Mouse (Mus musculus) hematopoietic stem cell, adult 5-6 weeks (primary cell): ENCODE data around the gene Neil3. TPM values are rescaled to one million over a fixed set of nuclear protein-coding genes. Genes with fewer than 3 reads are reported as not detected.

Source experiments
- ATAC-seq, 2 experiments: fragments of 125-278 bp in 1 of 2; replicated peaks in 1 of 2; 2 replicates each; pipeline ENCODE4 v1.8.0; 2016 to 2017; ENCODE audit warnings: inconsistent platforms in 2 of 2, mild to moderate bottlenecking in 2 of 2, moderate number of reproducible peaks in 2 of 2, low read depth in 1 of 2, moderate TSS enrichment in 1 of 2; ENCODE audit not compliant: low FRiP score in 2 of 2, poor library complexity in 2 of 2, severe bottlenecking in 2 of 2, insufficient read depth in 1 of 2, low TSS enrichment in 1 of 2
- total RNA-seq: library from RNA; stranded (forward); fragments of 172-1452, 232-1000 nt; gene quantifications from 2 replicates; pipeline ENCODE4 v1.2.3, GENCODE M21; 2017

Gene Neil3
- 37.5 and 44.9 TPM in 2 replicates for total RNA-seq

DNA sequence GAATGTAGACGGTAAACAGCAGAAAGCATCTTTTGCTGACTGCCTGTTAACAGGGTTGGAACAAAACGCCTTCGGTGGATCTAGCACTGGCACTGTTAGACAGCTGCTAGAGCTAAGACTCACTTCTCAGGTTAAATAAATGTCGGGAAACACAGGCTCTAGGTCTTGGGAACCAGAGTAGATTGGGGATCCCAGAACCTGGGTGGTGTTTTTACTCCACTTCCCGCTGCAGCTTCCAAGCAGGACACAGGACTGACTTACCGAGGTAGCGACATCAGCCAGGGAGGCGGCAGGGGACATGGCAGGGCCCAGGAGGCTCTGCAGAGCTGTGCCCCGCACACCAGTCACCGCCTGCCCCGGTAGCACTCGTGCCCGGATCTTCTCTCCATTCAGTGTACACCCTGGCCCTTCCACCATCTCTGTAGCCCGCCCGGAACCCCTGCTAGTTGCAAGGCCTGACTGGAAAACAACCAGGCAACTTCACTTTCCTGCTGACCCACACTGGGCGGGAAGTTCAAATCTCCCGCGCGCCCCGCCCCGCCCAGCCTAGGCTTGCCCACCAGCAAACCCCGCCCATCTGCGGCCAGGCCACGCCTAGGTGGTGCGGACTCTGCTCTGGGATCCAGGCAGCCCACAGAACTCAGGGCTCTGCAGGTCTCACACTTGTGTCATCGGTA is at the start of gene Neil3:
Neil3 (minus strand) TSS at position 571 of the 677 bp plus-strand sequence.
- ATAC-seq, result peak; percentile 95 to 96

DNA sequence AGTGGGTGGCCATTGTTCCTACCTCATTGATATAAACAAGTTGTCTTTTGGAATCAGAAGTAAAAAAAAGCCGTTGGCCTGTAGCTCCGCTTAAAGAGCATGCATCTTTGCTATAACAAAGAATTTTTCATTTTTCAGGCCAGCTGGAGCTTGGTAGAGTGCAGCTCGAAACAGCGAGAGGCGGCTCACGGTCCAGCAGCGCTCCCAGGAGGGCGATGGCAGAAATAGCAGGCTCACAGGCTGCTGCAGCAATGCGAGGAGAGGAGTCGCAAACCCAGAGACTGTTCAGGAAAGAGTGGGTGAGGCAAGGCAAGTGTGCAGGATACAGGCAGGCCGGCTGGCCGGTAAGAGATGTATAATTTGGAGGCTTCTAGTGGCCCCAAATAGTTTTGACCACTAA is 42.0 kb upstream of the Neil3 start:
- peak; percentile 76 to 84 for ATAC-seq

DNA sequence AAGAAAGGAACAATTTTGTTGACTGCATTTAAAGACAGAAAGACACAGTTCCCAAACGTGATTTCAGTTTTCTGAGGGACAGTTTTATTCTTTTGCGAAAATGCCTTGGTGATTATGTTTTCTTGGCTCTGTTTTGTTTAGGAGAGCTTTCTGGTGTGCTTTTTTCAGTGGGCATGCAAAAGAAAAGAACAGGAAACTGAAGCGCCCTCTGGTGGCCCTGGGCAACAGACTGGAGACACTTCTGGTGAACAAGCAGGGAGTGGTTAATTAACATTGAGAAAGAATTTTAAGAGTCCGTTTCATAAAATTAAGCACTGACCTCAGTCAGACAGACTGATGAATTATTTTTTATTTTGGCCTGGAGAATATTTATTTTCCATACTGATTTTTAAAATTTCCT is 25.1 kb upstream of the Neil3 start:
- ATAC-seq, result peak; percentile 71 to 80; a peak in 3 of 4 replicates

DNA sequence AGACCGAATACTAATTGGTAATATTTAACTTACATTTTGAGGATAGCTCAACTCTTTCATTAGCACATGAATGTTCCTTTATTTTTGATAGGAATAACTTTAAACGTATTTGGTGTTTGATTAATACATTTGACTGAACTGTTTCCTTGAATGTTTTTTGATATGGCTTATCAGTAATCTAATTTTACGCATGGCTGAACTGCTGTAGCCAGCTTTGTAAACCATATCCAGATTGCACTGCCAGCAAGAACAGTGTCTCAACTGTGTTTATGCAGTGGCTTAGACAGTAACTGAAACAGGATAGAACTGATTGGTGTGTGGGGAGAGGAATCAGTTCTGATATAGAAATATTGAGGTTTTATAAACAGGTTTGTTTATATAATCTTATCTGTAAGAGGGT is 22.6 kb upstream of the Neil3 start:
- ATAC-seq, result no peak

DNA sequence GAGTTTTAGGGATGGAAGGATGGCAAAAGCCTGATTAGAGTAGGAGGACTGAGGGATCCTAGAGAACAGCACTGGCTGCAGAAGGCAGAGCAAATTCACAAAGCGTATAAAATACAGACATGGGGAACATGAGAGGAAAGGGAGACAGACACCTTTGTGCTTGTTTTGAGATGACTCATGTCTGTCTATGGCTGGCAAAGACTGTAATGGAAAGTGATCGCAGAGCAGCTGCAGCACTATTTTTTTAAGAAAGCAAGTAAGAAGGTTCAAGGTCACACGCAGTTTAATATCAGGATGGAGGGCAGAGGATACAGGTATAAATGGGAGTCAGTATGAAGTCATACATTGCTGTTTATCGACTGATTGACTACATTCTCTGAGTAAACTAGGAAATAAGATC is 8.2 kb downstream of the Neil3 start:
- ATAC-seq, result no peak

DNA sequence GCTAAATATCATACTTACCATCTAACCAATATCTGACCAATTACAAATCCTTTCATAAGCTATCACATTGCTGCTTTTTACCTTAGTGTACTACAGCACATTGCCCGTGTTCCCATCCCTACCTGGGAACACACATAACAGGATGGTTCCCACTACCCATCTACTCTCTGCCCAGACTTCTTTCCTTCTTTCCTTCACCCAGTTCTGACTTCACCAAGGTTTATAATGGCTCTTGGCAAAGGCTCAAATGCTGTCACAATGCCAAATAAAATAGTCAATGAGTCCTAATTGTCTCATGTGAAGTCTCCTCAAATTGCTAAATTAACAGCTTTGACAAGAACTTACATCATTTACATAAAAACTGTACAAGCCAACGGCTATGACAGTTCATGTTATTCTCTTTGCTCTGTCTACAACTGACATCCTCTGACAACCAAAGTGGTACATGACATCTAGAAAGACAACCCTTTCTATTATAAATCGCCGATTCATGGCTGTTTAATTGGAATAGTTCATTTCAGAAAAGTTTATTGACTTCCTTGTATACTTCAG is 9.9 kb downstream of the Neil3 start:
- ATAC-seq, result no peak

DNA sequence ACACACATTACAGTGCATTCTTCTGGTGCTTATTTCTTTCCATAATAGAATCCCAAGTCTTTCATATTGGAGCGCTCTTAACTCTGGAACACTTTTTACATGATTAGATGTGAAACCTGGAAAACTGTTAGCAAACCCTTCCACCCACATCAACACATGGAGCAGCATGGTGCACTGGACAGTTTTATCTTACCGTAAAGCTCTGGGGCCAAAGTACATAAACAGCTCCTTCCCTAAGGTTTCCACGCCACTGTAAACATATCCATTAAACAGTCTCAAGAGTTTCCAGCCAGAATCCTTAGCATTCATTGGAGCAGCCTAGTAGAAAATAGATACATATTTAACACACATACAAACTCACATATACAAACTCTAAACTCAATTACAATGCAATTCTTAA is 15.4 kb downstream of the Neil3 start:
- no peak for ATAC-seq

DNA sequence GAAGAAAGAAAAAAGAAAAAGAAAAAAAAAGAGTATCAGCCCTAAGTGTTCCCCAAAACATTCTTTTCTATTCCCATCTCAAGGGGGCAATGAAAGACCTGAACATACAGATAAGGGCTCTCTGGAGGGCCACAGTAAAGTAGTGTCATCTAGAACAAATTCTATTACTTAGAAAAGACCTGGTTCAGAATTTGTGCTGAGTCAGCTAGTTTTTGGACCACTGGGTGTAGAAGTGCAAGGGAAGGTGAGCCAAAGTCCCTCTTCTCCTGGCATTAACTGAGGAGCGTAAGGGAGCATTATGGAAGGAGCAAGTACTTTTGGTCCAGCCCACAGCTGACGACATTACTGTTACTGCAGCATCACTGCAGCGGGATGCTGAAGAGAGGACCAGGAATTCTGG is 19.7 kb downstream of the Neil3 start:
- ATAC-seq, result no peak

DNA sequence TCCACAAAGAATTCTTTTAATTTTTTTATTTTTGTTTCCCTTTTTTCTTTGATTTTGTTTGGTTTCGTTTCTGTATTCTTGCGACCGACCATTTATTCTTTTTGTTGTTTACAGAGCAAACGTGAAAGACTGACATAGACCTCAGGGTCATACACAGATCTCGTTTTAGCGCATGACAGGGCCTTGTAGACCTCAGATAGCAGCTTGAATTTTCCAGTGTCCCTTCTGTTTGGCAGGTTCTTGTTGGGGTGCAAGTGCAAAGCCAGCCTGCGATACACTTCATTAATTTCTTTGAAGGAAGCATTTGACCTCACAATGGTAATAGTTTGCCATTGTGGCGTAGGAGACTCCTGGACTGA is 24.6 kb downstream of the Neil3 start:
- ATAC-seq, result no peak

DNA sequence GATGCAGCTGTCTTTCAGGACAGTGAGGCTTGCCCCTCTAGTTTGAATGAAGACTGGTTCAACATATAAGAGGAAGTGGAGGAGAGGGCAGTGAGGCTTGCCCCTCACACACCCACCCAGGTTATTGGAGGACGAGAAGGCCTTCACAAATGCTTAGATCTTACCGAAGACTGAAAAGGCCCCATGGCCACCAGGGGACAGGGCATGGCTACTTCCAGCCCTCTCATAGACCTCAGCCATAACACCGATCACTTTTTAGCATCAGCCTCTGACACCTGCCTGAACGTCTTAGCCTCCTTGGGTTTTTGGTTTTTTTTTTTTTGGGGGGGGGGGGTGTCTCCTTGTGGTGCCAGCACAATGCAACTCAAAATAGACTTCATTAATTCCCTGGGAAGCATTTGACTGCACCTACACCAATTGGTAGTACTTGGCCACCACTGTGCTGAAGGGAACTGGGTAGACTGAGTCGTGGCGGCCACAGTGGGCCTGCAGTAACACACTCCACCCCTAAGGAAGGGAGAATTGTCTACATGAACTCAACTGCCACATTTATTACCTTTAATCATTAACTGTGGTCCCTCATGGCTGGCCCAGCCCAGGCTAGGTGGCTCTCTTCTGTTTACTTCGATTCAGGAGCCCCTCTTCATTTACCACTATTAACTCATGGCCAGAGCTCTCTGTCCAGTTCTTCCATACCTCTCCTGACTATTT is 25.1 kb downstream of the Neil3 start:
- ATAC-seq, result no peak

DNA sequence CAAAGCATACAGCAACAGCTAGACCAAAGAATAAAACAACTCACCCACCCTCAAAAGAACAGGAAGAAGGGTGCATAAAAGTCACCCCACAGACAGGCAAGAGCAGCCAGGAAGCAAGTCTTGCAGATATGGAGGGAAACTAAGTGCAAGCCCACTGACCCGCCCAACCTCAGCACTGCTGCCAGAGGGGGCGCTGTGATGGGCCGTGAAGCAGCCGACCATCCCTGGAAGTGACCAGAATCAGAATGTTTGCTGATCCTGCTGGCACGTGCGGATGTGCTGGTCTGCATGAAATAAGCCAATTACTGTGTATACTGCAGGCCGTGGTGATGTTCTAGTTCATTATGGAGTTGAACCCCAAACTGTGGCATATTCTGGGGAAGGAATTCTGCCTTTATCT is 26.6 kb downstream of the Neil3 start:
- no peak for ATAC-seq

DNA sequence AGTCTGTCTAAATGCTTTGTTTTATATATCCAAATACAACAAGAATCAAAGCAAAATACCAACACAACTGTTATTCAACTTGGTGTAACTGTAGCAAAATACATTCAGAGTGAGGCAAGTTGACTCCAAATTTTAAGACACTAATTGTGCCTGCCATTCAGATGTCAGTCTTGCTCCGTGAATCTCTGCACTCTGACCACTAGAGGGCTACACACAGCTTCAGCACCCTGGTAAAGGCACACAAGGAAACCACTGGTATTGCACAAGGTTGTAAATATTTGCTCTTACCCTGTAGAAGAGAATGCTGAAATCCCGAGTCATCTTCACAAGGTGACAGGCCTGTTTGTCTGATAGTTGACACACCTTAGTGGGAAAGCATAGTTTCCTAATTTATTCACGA is 31.8 kb downstream of the Neil3 start:
- ATAC-seq, result peak; percentile 94 to 98

DNA sequence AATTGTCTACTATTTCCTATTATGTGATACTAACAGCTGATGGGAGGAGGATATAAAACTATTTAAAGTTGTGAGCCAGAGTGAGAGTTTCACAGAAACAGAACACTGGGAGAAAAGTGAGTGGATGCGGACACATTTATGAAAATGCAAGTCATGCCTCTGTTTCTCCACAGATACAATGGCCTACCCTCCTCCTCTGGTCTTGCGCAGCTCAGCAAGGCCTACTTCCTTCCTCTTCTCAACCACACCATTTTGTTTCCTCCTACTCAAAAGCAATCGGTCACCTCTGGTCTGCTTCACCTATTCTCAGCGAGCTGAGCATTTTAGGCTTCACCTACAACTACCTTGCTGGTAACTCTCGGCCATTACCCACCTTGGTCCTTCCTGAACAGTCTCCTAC is 34.0 kb downstream of the Neil3 start:
- ATAC-seq, result peak; percentile 57 to 76

DNA sequence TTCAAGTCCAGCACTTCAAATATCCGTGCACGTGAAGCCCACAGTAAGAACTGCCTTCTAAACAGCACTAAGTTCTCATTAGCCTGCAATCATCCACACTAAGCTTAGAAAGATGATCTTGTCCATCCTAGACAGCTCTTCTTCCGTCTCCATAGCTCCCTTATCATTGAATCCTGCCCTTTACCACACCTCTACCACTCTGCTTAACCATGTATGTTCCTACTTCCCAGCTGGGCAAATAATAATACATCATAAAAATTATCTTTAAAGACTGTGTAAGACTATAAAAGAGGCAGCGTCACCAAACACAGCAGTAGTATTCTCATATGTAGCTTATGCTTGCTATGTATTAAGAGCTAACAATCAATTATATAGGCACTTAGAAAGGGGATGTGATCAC is 35.2 kb downstream of the Neil3 start:
- ATAC-seq, result no peak

DNA sequence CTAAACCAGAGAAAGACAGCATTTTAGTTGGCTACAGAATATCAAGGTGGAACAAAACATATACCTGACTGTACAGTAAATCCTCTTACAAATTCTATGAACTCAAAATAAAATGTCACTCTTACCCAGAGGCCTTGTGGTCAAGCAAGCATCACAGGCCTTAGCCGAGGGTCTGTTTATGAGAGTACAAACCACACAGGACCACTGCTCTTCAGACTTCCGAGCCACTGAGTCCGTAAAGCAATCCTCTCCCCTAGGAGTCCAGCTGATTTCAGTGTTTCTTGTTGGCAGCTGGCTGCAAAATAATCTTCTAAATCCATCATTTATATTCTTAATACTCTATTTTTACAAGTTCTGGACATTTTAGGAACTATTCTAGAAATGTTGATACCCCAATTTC is 38.0 kb downstream of the Neil3 start:
- ATAC-seq, result no peak

DNA sequence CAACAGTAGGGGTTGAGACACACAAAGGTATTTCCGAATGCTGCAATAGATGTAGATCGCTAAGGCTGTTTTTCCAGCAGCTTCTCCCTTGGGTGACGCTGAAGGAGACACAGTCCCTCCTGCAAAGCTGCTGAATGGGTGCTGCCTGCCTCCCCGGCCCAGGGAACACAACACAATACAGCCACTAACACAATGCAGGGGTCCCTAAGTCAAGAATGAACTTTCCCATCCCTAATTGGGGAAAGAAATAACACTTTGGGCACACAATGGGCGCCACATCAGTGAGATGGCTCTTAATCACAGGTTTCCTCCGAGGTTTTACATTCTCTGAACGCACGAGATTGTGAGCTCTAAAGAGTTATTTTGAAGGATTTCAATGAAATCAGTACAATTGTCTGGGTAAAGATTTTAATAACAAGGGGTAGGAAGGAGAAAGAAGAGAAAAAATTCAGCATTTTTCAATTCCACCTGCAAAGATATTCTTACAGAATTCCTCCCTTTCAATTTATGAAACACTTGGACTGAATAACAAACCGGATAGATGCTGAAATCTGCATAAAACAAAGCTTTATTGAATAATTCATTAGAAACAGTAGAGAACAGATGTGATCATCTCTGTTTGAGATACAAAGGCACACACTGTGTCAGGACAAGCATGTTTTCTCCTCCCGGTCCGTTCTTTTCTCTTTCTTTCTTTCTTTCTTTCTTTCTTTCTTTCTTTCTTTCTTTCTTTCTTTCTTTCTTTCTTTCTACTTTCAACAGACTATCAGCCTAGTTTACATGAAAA is 38.6 kb downstream of the Neil3 start:
- ATAC-seq, result no peak

DNA sequence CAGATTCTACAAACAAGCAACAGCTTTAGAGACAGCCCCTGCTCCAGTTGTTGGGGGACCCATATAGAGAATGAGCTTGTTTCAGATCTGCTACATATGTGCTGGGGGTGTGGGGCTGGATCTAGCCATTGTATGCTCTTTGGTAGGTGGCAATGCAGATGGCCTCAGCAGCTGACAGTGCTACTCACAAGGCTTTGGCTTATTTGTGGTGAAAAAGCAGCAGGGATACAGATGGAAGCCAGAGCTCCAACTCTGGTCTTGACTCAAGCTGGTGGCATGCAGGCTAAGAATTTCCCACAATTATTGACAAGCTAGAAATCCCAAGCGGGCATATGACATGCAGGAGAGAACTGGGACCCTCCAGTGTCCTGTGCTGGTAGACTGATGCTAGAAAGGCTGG is 40.8 kb downstream of the Neil3 start:
- no peak for ATAC-seq

DNA sequence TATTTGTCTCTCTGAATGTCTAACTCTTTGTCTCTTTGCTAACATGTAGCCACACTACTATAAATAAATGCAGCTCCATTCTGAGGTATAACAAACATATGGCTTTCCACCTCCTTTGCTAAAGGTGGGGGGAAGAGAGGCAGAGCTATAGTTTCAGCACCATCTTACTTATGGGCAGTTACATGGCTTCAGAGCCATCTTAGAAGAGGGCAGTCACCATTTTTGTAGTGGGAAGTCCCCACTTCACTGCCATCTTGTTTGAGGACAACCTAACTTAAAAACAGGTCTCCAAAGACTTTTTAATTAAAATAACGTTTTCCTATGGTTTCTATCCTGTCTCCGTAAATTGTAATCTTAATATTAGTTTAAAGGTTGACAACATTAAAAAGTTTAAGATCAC is 47.1 kb downstream of the Neil3 start:
- ATAC-seq, result no peak
